Mouse (Mus musculus) small intestine, adult 10 weeks (tissue): Measurements from ENCODE around the gene Adrm1. TPM values are rescaled to one million over a fixed set of nuclear protein-coding genes. Genes with fewer than 3 reads are reported as not detected.

Experiments used
- polyA plus RNA-seq: library from polyadenylated mRNA; stranded (reverse); fragments of 350-450 nt; fragmentation: Illumina TruSeq; extraction: RNeasy Lipid Tissue Mini Kit (QIAGEN cat#74804); gene quantifications from one replicate; pipeline ENCODE4 v1.2.3, GENCODE M21; 2014; ENCODE audit warnings: low replicate concordance

Adrm1 gene
- 9.9 TPM for polyA plus RNA-seq

DNA sequence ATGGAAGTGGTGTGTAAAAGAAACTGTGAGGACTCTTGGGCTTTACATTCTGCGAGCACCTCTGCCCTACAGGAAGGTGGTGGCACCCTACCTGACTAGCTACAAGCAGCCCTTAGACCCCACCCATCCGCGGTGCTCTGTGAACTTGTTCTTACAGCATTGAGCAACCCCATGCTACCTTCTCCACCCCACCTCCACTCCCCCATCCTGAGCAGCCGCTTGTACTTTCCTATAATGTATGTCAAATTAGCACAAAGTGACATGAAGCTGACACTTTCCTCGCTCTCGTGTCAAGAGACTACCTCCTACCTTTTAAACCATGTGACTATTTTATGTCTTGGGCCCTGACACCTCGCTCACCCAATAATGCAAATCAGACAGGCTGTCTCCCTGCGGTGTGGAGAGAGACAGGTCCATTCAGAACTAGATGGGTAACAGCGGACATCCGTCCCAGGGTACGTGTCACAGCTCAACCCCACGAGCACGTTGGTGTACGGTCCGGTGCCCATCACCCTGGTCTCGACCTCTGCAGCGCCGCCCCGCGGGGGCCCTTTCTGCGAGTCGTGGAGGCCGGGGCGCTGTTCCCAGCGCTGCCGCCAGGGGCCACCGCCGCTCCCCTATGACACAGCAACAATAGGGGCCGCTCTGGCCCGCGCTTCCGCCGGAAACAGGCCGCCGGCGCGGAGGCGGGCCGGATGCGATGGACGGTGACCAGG is at the start of gene Adrm1:
Gene Adrm1 (plus strand): TSS at position 680 of the 716 bp plus-strand sequence.

Other genes starting within 250 kb of the Adrm1 start
- gene Taf4, start 194.8 kb upstream of the Adrm1 start, polyA plus RNA-seq, result 13.8 TPM
- 29.3 TPM for gene Lsm14b, start 146.5 kb upstream of the Adrm1 start, polyA plus RNA-seq
- 50.3 TPM for gene Psma7, start 129.1 kb upstream of the Adrm1 start, polyA plus RNA-seq
- gene Ss18l1, start 129.0 kb upstream of the Adrm1 start, polyA plus RNA-seq, result 7.5 TPM
- gene Mtg2, start 100.9 kb upstream of the Adrm1 start, polyA plus RNA-seq, result 1.6 TPM
- not detected for gene Hrh3, start 67.0 kb upstream of the Adrm1 start, polyA plus RNA-seq
- gene Osbpl2, start 52.2 kb upstream of the Adrm1 start, polyA plus RNA-seq, result 45.5 TPM
- 3.6 TPM for gene Lama5, start 54.4 kb downstream of the Adrm1 start, polyA plus RNA-seq
- gene Rps21, start 85.9 kb downstream of the Adrm1 start, polyA plus RNA-seq, result 82.3 TPM
- gene Cables2, start 102.0 kb downstream of the Adrm1 start, polyA plus RNA-seq, result 15.0 TPM
- gene Rbbp8nl, start 118.4 kb downstream of the Adrm1 start, polyA plus RNA-seq, result not detected
- 10.9 TPM for gene Gata5, start 163.2 kb downstream of the Adrm1 start, polyA plus RNA-seq